Mouse (Mus musculus) mesoderm, embryonic 11.5 days (tissue): ENCODE measurements around the gene Mrm1.

Experiments used
- DNase-seq: peaks from one replicate; pipeline ENCODE4 v3.0.0-alpha.2; 2012; ENCODE audit warnings: low read depth, low spot score

Gene Mrm1

GRCm38 (mm10) chr11:84813724-84814510, 5.4 kb downstream of the Mrm1 start:
- peak; percentile 86 for DNase-seq

DNA sequence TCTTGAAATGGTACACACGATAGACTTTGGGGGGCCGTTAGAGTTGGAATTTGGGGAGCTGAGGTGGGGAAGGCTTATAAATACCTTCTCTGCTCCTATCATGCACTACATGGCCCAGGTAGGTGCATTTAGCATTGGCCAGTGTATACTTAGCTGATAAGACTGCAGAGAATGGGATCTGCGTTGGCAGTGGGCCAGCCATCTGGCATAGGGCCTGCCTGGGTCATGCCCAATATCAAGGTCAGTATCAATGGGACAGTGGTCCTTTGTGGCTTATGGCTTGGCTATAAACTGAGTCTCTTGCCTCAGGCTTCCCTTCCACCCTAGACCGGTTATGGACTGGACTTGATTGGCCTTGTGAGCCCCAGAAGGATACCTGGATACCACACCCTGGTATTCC, 14.9 kb downstream of the Mrm1 start:
- DNase-seq: no peak

DNA sequence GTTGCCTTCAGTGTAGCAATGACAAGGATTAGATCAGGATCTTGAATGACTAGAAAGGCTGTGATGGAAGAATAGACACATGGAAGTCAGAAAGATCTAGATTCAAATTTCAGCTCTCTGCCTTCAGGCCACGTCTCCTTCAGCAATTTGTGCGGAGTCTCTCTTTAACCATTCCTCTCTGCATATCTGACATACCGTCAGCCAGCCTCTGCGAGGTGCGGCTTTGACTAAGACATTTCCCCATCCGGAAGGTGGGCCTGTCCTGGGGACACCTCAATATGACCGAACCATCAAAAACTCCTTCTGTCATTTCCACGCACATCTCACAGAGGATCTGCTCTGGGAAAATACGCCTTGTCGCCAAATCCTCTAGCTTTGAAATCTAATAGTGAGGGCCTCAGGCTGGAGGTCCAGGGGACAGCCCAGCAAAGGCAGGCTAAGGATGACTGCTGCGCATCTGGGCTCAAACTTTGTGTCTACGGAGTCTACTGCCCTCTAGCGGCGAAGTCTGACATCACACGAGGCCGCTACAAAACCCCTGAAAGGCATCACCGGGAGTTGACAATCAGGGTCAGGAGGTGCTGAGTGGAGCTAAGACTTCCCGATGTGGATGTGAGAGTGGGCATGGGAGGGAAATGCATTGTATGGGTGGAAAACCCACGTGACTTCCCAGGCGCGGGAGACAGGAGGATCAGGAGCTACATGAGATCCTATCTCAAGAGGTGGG, 21.5 kb downstream of the Mrm1 start:
- DNase-seq: peak; percentile 88

DNA sequence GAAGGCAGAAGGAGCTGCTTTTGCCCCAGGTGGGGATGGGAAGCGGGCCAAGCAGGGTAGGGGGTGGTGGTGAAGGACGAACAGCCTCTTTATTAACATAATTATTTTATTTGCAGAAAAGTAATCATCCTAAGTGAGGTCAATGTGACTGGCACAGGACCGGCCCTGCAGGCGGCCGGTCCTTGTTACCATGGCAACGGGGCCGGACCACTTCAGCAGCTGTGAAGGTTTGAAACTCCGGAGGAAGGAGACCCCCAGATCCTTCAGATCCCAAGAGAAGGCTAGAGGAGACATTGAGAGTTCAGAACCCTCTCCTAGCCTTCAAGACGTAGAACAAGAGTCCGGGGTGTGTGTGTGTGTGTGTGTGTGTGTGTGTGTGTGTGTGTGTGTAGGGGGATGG, 22.3 kb downstream of the Mrm1 start:
- peak; percentile 27 for DNase-seq

- DNase-seq: peak; percentile 87
Measured at GRCm38 (mm10) chr11:84794496-84795113, 24.7 kb downstream of the Mrm1 start.

- DNase-seq: no peak
Measured at GRCm38 (mm10) chr11:84793545-84793944, 25.8 kb downstream of the Mrm1 start.

DNA sequence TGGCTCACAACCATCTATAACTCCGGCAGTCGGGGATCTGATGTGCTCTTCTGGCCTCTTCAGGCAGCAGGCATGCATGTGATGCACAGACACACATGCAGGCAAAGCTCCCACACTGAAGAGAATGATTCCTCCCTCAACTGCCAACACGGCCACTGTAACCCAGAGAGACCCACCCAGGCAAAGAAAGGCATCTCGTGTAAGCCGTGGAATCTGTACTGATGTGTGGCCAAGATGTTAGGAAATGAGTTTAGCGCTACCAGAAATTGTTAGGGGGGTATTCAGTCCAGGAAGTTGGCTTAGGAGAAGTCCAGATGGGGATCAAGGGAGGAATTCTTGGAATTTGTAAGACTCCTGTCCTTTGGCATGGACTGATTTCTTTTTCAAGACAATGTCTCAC, 28.9 kb downstream of the Mrm1 start:
- DNase-seq: peak; percentile 26

- no peak for DNase-seq
Measured at GRCm38 (mm10) chr11:84780143-84780870, 39.0 kb downstream of the Mrm1 start.

DNA sequence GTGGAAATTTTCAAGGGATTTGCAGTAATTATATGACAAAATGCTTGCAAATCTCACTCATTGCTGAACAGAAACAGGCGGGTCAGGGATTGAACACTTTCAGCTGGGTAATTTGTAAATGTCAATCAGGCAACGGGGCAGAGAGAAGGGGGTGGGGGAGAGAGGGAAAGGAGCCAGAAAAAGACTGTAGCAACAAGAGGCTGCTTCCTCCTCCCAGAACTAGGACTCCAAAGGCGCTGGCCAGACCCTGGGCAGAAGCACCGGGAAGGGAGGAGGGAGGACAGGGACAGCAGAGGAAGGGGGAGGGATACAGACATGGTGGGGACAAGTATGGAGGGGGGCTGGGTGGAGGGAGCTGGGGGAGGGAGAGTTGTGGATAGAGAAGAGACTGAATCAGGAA, 43.8 kb downstream of the Mrm1 start:
- DNase-seq: no peak

DNA sequence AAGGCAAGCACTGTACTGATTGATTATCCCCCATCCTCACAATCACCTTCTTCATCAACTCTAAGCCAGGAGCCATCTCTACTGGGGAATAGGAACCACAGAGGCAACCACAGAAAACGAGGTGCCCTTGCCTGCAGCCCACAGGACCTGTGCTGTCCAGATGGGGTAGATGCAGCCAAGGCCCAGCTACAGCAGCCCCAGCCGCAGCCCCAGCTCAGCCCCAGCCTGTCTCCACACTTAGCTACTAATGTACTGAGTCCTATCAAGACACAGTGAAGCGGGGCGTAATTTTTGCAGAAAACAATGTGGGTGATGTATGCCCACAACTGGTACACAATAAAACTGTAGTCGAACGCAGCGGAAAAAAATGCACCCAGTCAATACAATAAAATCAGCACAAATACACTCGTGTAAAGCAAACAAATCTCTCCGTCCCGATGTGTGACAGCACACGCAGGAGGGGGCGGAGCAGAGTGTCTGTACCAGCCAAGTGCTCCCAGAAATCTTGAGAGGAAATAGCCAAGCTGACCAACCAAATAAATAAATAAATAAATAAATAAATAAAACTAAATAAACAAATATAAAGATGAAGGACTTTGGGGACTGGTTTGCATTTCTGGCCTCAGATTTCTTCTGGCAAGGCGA, 44.3 kb downstream of the Mrm1 start:
- no peak for DNase-seq

DNA sequence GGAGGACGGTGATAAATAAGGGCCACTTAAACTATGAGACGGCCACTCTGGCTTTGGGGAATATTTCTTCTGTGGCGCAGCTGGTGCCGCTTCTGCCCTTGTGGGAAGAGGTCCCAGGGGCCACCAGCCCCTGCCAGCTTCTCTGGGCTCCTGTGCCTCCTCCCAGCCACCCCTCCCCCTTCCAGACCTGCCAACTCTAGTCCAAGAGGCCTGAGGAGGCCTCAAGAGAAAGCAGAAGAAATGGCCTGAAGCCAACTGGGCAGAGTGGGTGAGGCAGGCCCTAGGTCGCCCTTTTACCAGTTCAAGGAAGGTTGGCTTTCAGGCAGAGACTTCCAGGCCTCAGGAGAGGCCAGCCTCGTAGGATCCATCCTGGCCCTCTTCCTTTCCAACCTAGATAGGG, 51.4 kb downstream of the Mrm1 start:
- DNase-seq: no peak

DNA sequence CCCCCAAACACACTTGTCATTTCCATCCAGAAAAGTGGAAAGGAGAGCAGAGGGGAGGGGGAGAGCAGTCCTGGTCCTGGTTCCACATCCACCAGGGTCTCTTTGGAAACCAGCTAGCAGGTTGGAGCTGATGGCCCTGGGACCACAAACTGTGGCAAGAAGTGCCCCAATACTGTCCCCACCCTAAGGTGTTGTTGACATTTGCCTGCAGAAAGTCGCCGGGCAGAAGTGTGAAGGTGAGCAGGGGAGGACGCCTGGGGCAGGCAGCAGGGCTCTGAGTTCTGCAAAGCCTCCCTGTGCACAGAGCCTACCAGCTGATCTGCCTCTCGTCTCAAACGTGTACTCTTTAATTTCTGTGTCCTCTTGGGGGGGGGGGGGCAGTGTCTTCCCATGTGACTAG, 54.2 kb downstream of the Mrm1 start:
- DNase-seq: no peak

GRCm38 (mm10) chr11:84764527-84764961, 54.8 kb downstream of the Mrm1 start:
- DNase-seq: peak; percentile 72

- no peak for DNase-seq
Measured at GRCm38 (mm10) chr11:84764116-84764515, 55.2 kb downstream of the Mrm1 start.
